Mouse (Mus musculus) cortical plate, adult 2 months (tissue): ENCODE measurements around the gene Aoah.

Experiments
- CTCF ChIP-seq: fragments of 200-500 bp; IDR thresholded peaks from 2 replicates; pipeline ENCODE4 v1.5.1; 2011; ENCODE audit warnings: mild to moderate bottlenecking, control low read depth, low read length; ENCODE audit not compliant: insufficient read depth; ENCODE audit errors: extremely low read depth
- POLR2A ChIP-seq: fragments of 200-500 bp; IDR thresholded peaks from 2 replicates; pipeline ENCODE4 v1.6.1; 2011; ENCODE audit warnings: mild to moderate bottlenecking, low read length, control low read depth; ENCODE audit not compliant: insufficient read depth; ENCODE audit errors: extremely low read depth

DNA sequence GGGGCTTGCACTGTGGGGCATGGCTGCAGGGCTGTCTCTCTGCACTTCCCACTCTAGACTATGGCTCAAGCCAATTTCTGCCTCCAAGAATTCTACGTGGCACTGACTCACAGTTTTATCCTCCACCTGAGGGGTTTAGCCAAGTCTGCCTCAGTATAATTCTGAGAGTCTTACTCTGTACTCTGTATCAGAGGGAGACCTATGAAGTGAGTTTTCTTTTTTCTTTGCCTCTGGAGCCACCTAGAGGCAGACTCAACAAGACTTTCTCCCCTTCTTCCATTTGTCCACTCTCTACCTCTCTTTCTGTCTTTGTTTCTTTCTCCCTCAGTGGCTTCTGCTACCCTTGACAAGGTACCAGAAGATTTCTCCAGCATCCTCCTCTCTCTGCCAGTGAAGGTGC lies 256.2 kb downstream of the Aoah start:
- TF ChIP-seq POLR2A (no peak), CTCF (peak; percentile 58)
